Mouse (Mus musculus) urinary bladder, postnatal 36 days (tissue): Measurements from ENCODE around the gene Cym.

Source experiments
- DNase-seq, 2 experiments: peaks; one replicate each; pipeline ENCODE4 v3.0.0; 2022; ENCODE audit warnings: low spot score in 2 of 2, mixed read lengths in 1 of 2

The Cym gene

GRCm38 (mm10) chr3:107221608-107222007, at the start of gene Cym:
Gene Cym, minus strand, starts transcription at chr3:107221732.
- no peak for DNase-seq

- no peak for DNase-seq
These were observed 45.3 kb upstream of the Cym start for GRCm38 (mm10) chr3:107266814-107267345.

- peak in 1 of 2 experiments; percentile 56 for DNase-seq
These were observed 40.3 kb upstream of the Cym start for GRCm38 (mm10) chr3:107261851-107262165.

GRCm38 (mm10) chr3:107260956-107261850, 39.7 kb upstream of the Cym start:
- DNase-seq: peak in 1 of 2 experiments; percentile 19

GRCm38 (mm10) chr3:107257924-107258323, 36.4 kb upstream of the Cym start:
- no peak for DNase-seq

GRCm38 (mm10) chr3:107256724-107257123, 35.2 kb upstream of the Cym start:
- DNase-seq: no peak

GRCm38 (mm10) chr3:107255992-107256391, 34.5 kb upstream of the Cym start:
- no peak for DNase-seq

- no peak for DNase-seq
These were observed 32.4 kb upstream of the Cym start for GRCm38 (mm10) chr3:107253925-107254324.

GRCm38 (mm10) chr3:107252035-107252434, 30.5 kb upstream of the Cym start:
- no peak for DNase-seq

- no peak for DNase-seq
These were observed 28.8 kb upstream of the Cym start for GRCm38 (mm10) chr3:107250320-107250719.

- DNase-seq: no peak
These were observed 27.5 kb upstream of the Cym start for GRCm38 (mm10) chr3:107249042-107249441.

- no peak for DNase-seq
These were observed 25.3 kb upstream of the Cym start for GRCm38 (mm10) chr3:107246876-107247275.

GRCm38 (mm10) chr3:107241389-107242094, 20.0 kb upstream of the Cym start:
- no peak for DNase-seq

- no peak for DNase-seq
These were observed 18.1 kb upstream of the Cym start, which contains the start of gene Prok1 for GRCm38 (mm10) chr3:107239607-107240006. Gene Prok1, minus strand, starts transcription at chr3:107239707.

GRCm38 (mm10) chr3:107238471-107238980, 17.0 kb upstream of the Cym start:
- DNase-seq: no peak

- no peak for DNase-seq
These were observed 16.5 kb upstream of the Cym start for GRCm38 (mm10) chr3:107238051-107238450.

GRCm38 (mm10) chr3:107233945-107234344, 12.4 kb upstream of the Cym start:
- no peak for DNase-seq

GRCm38 (mm10) chr3:107233351-107233813, 11.8 kb upstream of the Cym start:
- DNase-seq: peak; percentile 75 to 84

- no peak for DNase-seq
These were observed 9.7 kb upstream of the Cym start for GRCm38 (mm10) chr3:107231202-107231601.

- no peak for DNase-seq
These were observed 9.0 kb upstream of the Cym start, which contains the start of gene A630076J17Rik for GRCm38 (mm10) chr3:107230527-107230926. Gene A630076J17Rik, plus strand, starts transcription at chr3:107230614.

- peak; percentile 7 to 17 for DNase-seq
These were observed 8.3 kb upstream of the Cym start for GRCm38 (mm10) chr3:107229822-107230221.

- no peak for DNase-seq
These were observed 7.7 kb upstream of the Cym start for GRCm38 (mm10) chr3:107229221-107229620.
